Mouse (Mus musculus) midbrain, embryonic 16.5 days (tissue): ENCODE measurements at regions not wholly inside any gene's neighbourhood (a gene's known extent, or its start where the extent isn't known, plus 50 kb on each side); places are given as distances from the start of the nearest gene placed in this dataset.

Experiments
- ATAC-seq: fragments of 200-750 bp; cut with Nextera tagmentation; 2 replicates; pipeline ENCODE4 v1.8.0; 2017; ENCODE audit warnings: moderate TSS enrichment
- H3K27ac ChIP-seq: fragments of 300-500 bp; sonication (generic); 2 replicates; pipeline ENCODE4 v1.5.1; 2014; ENCODE audit warnings: mild to moderate bottlenecking, low read length, mixed read lengths
- H3K27me3 ChIP-seq: fragments of 300-500 bp; sonication (generic); 2 replicates; pipeline ENCODE4 v1.6.1; 2014; ENCODE audit warnings: low read depth, low read length, mixed read lengths; ENCODE audit not compliant: control insufficient read depth, insufficient read depth
- H3K36me3 ChIP-seq: fragments of 300-500 bp; sonication (generic); 2 replicates; pipeline ENCODE4 v1.6.1; 2014; ENCODE audit warnings: mild to moderate bottlenecking, low read length, moderate library complexity, mixed read lengths; ENCODE audit not compliant: control insufficient read depth, insufficient read depth
- H3K4me1 ChIP-seq: fragments of 300-500 bp; sonication (generic); 2 replicates; pipeline ENCODE4 v1.6.1; 2014; ENCODE audit warnings: mild to moderate bottlenecking, low read length, mixed read lengths; ENCODE audit not compliant: control insufficient read depth, insufficient read depth
- H3K4me2 ChIP-seq: fragments of 300-500 bp; sonication (generic); 2 replicates; pipeline ENCODE4 v1.6.1; 2014; ENCODE audit warnings: mild to moderate bottlenecking, low read length, mixed read lengths
- H3K4me3 ChIP-seq: fragments of 300-500 bp; sonication (generic); 2 replicates; pipeline ENCODE4 v1.5.1; 2014; ENCODE audit warnings: low read depth, mild to moderate bottlenecking, low read length, moderate library complexity, mixed read lengths
- H3K9ac ChIP-seq: fragments of 300-500 bp; sonication (generic); 2 replicates; pipeline ENCODE4 v1.6.1; 2014; ENCODE audit warnings: low read depth, low read length, mixed read lengths
- H3K9me3 ChIP-seq: fragments of 300-500 bp; sonication (generic); replicated peaks from 2 replicates; pipeline ENCODE4 v1.6.1; 2014; ENCODE audit warnings: mild to moderate bottlenecking, low read length, mixed read lengths; ENCODE audit not compliant: control insufficient read depth, poor library complexity, severe bottlenecking
- WGBS: fragments of 180-500 bp; shearing (Covaris S2); extraction: QIAGEN DNeasy Blood & Tissue Kit; methylation state at CpG from one replicate; pipeline ENCODE4 v1.1.7; 2014; 5-methylcytosine and 5-hydroxymethylcytosine counted together

DNA sequence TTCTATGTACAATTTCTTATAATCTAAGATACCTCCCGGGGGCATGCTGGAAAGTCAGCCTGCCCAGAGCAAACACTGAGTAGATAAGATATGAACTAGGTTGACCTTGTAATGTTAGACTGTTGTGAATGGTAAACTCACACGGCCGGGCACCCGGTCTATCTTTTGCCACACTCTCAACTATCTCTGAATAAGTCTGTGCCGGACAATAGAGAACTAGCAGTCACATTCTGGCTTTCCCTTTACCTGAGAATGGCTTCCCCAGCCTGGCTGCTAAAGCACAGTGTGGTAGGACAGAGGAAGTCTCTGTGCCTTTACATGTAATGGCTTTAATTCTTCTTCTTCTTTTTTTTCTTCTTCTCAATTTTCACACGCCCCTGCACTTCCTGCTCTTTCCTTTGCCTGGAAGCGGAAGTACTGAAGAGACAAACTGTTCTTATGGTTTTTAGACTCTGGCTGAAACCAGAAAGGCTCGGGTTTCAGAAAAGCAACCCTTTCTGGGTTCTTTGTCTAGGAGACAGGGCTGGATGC lies 148.7 kb downstream of the Pten start:
- Histone ChIP-seq H3K4me3 (no peak overlapping the region), H3K4me2 (no peak overlapping the region), H3K4me1 (0 out of 2 replicates have a peak, but pooled peaks cover 4% of the 10 kb centered on the region), H3K9ac (no peak overlapping the region), H3K9me3 (no peaks in the 10 kb centered on the region), H3K27ac (no peak overlapping the region), H3K27me3 (no peaks in the 10 kb centered on the region), H3K36me3 (no peaks in the 10 kb centered on the region)
- 82% methylated on average over 8 of the region's 8 CpGs for WGBS
- ATAC-seq: no peak

DNA sequence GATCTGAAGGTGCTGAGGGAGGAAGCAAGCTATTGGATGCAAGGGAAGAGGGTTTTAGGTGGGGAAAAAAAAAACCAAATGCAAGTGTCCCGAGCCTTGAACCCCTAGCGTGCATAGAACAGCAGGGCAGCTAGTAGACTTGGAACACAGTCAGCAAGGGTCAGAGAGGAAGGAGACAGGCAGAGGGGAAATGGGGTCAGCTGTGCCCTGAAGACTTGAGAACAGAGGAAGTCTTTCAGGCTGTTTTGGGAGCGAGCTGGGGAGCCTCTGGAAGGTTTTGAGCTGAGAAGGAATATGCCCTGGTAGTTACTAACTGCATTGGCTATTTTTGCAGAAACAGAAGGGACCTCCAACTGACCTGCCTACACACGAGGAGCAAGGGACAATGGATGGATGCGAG lies 149.5 kb downstream of the Pten start:
- Histone ChIP-seq H3K36me3 (no peaks in the 10 kb centered on the region), H3K4me1 (0 out of 2 replicates have a peak, but pooled peaks cover 4% of the 10 kb centered on the region), H3K4me3 (no peak overlapping the region), H3K4me2 (no peak overlapping the region), H3K9ac (no peak overlapping the region), H3K27ac (no peak overlapping the region), H3K27me3 (no peaks in the 10 kb centered on the region), H3K9me3 (no peaks in the 10 kb centered on the region)
- WGBS: 80% methylated on average over 5 of the region's 5 CpGs
- ATAC-seq: no peak

GRCm38 (mm10) chr19:32910050-32910462 lies 152.8 kb downstream of the Pten start:
- no peaks in the 10 kb centered on the region for H3K27me3 ChIP-seq
- H3K36me3 ChIP-seq: no peaks in the 10 kb centered on the region
- ATAC-seq: no peak
- no peak overlapping the region for H3K4me2 ChIP-seq
- no peak overlapping the region for H3K27ac ChIP-seq
- H3K9me3 ChIP-seq: no peaks in the 10 kb centered on the region
- H3K4me3 ChIP-seq: no peak overlapping the region
- H3K9ac ChIP-seq: no peak overlapping the region
- 0 out of 2 replicates have a peak, but pooled peaks cover 4% of the 10 kb centered on the region for H3K4me1 ChIP-seq
- WGBS: 12% methylated on average over 4 of the region's 4 CpGs

- no peak overlapping the region for H3K4me2 ChIP-seq
- H3K9me3 ChIP-seq: no peaks in the 10 kb centered on the region
- H3K27me3 ChIP-seq: no peaks in the 10 kb centered on the region
- no peak overlapping the region for H3K9ac ChIP-seq
- no peak overlapping the region for H3K4me3 ChIP-seq
- H3K36me3 ChIP-seq: no peaks in the 10 kb centered on the region
- H3K27ac ChIP-seq: no peak overlapping the region
- WGBS: 82% methylated on average over 3 of the region's 3 CpGs
- no peak for ATAC-seq
- 0 out of 2 replicates have a peak, but pooled peaks cover 4% of the 10 kb centered on the region for H3K4me1 ChIP-seq
Observed at GRCm38 (mm10) chr19:32912323-32912722, 155.0 kb downstream of the Pten start.

DNA sequence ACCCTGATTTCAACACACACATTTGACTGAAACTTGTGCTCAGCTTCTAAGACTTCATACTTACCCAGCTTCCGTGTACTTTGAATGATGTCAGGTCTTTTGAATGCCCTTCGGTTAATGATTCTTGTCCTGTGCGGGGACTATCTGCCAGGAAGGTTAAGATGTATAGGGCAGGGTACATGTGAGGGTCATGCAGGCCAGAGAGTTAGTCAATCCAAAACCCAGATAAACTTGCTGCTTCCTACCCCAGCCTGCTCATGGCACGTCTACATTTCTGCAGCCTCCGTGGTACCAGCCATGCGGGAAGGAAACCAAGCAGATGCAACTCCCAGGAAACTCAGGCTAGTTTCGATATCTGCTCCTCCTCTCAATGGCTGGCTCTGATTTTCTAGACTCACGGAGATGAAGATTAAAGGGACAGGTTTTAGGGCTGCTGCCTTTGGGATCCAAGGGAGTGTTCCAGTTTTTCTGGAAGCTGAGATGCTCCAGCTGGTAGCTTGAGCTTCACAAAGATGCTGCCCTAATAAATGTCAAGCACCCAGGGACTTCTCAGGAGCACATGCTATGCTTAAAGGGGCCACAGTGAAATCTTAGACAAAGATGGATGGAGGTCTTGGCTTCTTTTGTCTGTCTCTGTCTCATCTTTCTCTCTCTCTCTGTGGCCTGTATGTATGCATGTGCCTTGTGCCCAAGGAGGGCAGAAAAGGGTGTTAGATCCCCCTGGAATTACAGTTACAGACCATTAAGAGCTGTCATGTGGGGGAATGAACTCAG lies 159.4 kb downstream of the Pten start:
- H3K9me3 ChIP-seq: no peaks in the 10 kb centered on the region
- no peaks in the 10 kb centered on the region for H3K36me3 ChIP-seq
- no peaks in the 10 kb centered on the region for H3K4me1 ChIP-seq
- no peaks in the 10 kb centered on the region for H3K27me3 ChIP-seq
- WGBS: 96% methylated on average over 8 of the region's 8 CpGs
- no peak overlapping the region for H3K4me3 ChIP-seq
- no peak for ATAC-seq
- no peak overlapping the region for H3K27ac ChIP-seq
- no peak overlapping the region for H3K4me2 ChIP-seq
- no peak overlapping the region for H3K9ac ChIP-seq

DNA sequence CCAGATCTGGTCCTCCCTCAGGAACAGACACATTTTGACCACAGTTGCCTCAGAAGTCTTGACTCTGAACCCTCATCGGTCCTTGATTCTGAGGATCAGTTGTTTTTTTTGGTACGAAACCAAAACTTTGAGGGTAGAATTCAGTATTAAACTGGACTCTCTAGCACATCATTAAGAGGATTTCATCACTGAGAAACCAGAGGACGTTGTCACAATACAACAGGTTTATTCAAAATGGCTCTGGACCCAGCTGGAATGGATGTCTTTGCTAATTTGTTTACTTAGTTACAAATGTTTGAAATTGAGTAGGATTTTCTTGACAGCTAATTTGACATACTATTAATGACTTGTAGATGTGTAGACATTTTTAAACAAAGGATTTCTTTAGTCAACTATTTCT lies 163.7 kb downstream of the Pten start:
- Histone ChIP-seq H3K4me3 (no peak overlapping the region), H3K4me1 (no peaks in the 10 kb centered on the region), H3K9me3 (no peaks in the 10 kb centered on the region), H3K27ac (no peak overlapping the region), H3K36me3 (no peaks in the 10 kb centered on the region), H3K27me3 (no peaks in the 10 kb centered on the region), H3K9ac (no peak overlapping the region), H3K4me2 (no peak overlapping the region)
- no peak for ATAC-seq
- WGBS: 85% methylated on average over 3 of the region's 3 CpGs

DNA sequence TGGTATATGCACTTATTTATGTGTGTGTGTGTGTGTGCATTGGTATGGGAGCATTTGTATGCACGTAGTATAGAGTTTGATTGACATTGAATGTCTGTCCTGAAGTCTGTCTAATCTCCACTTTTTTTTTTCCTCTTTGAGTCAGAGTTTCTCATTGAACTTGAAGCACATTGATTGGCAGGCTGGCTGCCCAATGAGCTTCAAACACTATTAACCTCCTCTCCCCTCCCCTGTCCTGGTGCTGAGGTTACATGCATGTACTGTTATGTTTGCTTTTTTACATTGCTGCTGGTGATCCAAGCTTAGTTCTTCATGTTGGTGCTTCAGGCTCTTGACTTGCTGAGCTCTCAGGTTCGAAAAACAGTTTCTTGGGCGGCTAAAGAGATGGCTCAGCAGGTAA lies 166.6 kb downstream of the Pten start:
- no peaks in the 10 kb centered on the region for H3K27me3 ChIP-seq
- H3K4me3 ChIP-seq: no peak overlapping the region
- no peak for ATAC-seq
- no peaks in the 10 kb centered on the region for H3K9me3 ChIP-seq
- H3K36me3 ChIP-seq: no peaks in the 10 kb centered on the region
- H3K27ac ChIP-seq: no peak overlapping the region
- no peaks in the 10 kb centered on the region for H3K4me1 ChIP-seq
- WGBS: 89% methylated on average over 3 of the region's 3 CpGs
- H3K9ac ChIP-seq: no peak overlapping the region
- no peak overlapping the region for H3K4me2 ChIP-seq

GRCm38 (mm10) chr19:32925628-32926505 lies 168.6 kb downstream of the Pten start:
- WGBS: 80% methylated on average over 6 of the region's 6 CpGs
- no peak overlapping the region for H3K4me3 ChIP-seq
- no peak for ATAC-seq
- H3K27me3 ChIP-seq: no peaks in the 10 kb centered on the region
- no peak overlapping the region for H3K9ac ChIP-seq
- H3K4me1 ChIP-seq: no peaks in the 10 kb centered on the region
- H3K36me3 ChIP-seq: no peaks in the 10 kb centered on the region
- no peak overlapping the region for H3K27ac ChIP-seq
- H3K4me2 ChIP-seq: no peak overlapping the region
- H3K9me3 ChIP-seq: no peaks in the 10 kb centered on the region

DNA sequence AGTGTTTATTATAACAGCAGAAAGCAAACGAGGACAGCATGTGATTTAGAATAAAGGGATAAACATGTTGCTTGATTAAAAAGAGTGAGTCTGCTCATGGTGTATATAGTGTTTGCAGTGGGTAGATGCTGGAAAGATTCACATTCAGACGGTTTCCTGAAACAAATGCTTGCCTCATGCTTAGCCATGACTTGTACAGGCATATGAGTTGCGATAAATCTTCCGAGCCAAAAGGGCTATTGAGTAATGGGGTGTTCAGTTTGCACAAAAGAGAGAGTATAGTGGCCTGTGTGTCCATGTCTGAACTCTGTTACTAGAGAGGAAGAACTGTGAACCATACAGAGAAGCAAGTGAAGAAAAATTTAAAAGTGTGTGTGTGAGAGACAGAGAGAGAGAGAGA lies 169.3 kb downstream of the Pten start:
- Histone ChIP-seq H3K9ac (no peak overlapping the region), H3K27ac (no peak overlapping the region), H3K36me3 (no peaks in the 10 kb centered on the region), H3K4me3 (no peak overlapping the region), H3K4me2 (no peak overlapping the region), H3K9me3 (no peaks in the 10 kb centered on the region), H3K4me1 (no peaks in the 10 kb centered on the region), H3K27me3 (no peaks in the 10 kb centered on the region)
- ATAC-seq: no peak
- WGBS: 91% methylated on average over 4 of the region's 4 CpGs
